Mouse (Mus musculus) liver, adult 2 months (tissue): ENCODE data around the gene Nat14.

Source experiments
- CTCF ChIP-seq: fragments of 200-500 bp; IDR thresholded peaks from 2 replicates; pipeline ENCODE4 v1.5.1; 2011; ENCODE audit warnings: low read depth, low read length, control low read depth
- POLR2A ChIP-seq: fragments of 200-500 bp; IDR thresholded peaks from 2 replicates; pipeline ENCODE4 v1.6.1; 2011; ENCODE audit warnings: low read length, control low read depth; ENCODE audit not compliant: insufficient read depth; ENCODE audit errors: extremely low read depth

- TF ChIP-seq CTCF: no peak
- TF ChIP-seq POLR2A: no peak
These were observed 15.0 kb downstream of the Nat14 start for GRCm38 (mm10) chr7:4936832-4937231.
